Mouse (Mus musculus) intestine, embryonic 14.5 days (tissue): Measurements from ENCODE around the gene Ago3. TPM values are rescaled to one million over a fixed set of nuclear protein-coding genes. Genes with fewer than 3 reads are reported as not detected.
A peak's percentile ranks its signal among the peaks of the same experiment; 100 is the strongest.

Experiments used
- ATAC-seq: fragments of 200-750 bp; cut with Nextera tagmentation; replicated peaks from 2 replicates; pipeline ENCODE4 v1.8.0; 2017; ENCODE audit warnings: low read depth, moderate number of reproducible peaks, moderate TSS enrichment, moderate library complexity; ENCODE audit not compliant: low FRiP score, low TSS enrichment
- DNase-seq: peaks from one replicate; pipeline ENCODE4 v3.0.0-alpha.2; 2018; ENCODE audit warnings: low spot score
- H3K27ac ChIP-seq: fragments of 300-500 bp; sonication (generic); 2 replicates; pipeline ENCODE4 v1.5.1; 2014; ENCODE audit warnings: low read depth, mild to moderate bottlenecking, control low read depth
- H3K27me3 ChIP-seq: fragments of 300-500 bp; sonication (generic); replicated peaks from 2 replicates; pipeline ENCODE4 v1.6.1; 2014; ENCODE audit warnings: low read length, control low read depth; ENCODE audit not compliant: control insufficient read depth, insufficient read depth
- H3K36me3 ChIP-seq: fragments of 300-500 bp; sonication (generic); 2 replicates; pipeline ENCODE4 v1.6.1; 2014; ENCODE audit warnings: low read length, control low read depth; ENCODE audit not compliant: control insufficient read depth, insufficient read depth
- H3K4me1 ChIP-seq: fragments of 300-500 bp; sonication (generic); replicated peaks from 2 replicates; pipeline ENCODE4 v1.6.1; 2014; ENCODE audit warnings: low read length, control low read depth, mixed read lengths; ENCODE audit not compliant: control insufficient read depth, insufficient read depth
- H3K4me2 ChIP-seq: fragments of 300-500 bp; sonication (generic); 2 replicates; pipeline ENCODE4 v1.6.1; 2014; ENCODE audit warnings: low read length
- H3K4me3 ChIP-seq: fragments of 300-500 bp; sonication (generic); 2 replicates; pipeline ENCODE4 v1.5.1; 2014; ENCODE audit warnings: low read depth, low read length, control low read depth, mixed read lengths
- H3K9ac ChIP-seq: fragments of 300-500 bp; sonication (generic); 2 replicates; pipeline ENCODE4 v1.6.1; 2014; ENCODE audit warnings: mild to moderate bottlenecking, low read length
- H3K9me3 ChIP-seq: fragments of 300-500 bp; sonication (generic); 2 replicates; pipeline ENCODE4 v1.6.1; 2016; ENCODE audit warnings: low read length, control low read depth; ENCODE audit not compliant: control insufficient read depth
- WGBS: fragments of 180-500 bp; shearing (Covaris S2); extraction: QIAGEN DNeasy Blood & Tissue Kit; methylation state at CpG from one replicate; pipeline ENCODE4 v1.1.7; 2014; 5-methylcytosine and 5-hydroxymethylcytosine counted together
- polyA plus RNA-seq: library from polyadenylated mRNA; unstranded; fragments of >200 nt; fragmentation: Nextera tagmentation; extraction: Ambion mirVana; gene quantifications from 2 replicates; pipeline ENCODE4 v1.2.1, GENCODE M21; 2014

The Ago3 gene
- polyA plus RNA-seq: 12.3 and 13.2 TPM in 2 replicates

GRCm38 (mm10) chr4:126429347-126430079, at the start of gene Ago3:
Gene Ago3 (minus strand): TSS chr4:126429556.
- Histone ChIP-seq H3K4me2 (peak within 1 kb of the TSS; percentile 94), H3K4me3 (peak within 1 kb of the TSS; percentile 82), H3K9me3 (no peaks in the 10 kb centered on the region), H3K36me3 (no peaks in the 10 kb centered on the region), H3K27me3 (no peaks in the 10 kb centered on the region), H3K27ac (peak within 1 kb of the TSS; percentile 54), H3K9ac (peak within 1 kb of the TSS; percentile 71), H3K4me1 (peaks cover 9% of the 10 kb centered on the region; the same call in 1 of the 2 replicates)
- ATAC-seq (peak; percentile 97), DNase-seq (peak; percentile 95)
- 1% methylated on average over 62 of the region's 65 CpGs for WGBS

GRCm38 (mm10) chr4:126473031-126473430, 43.7 kb upstream of the Ago3 start:
- H3K9me3 ChIP-seq: no peaks in the 10 kb centered on the region
- no peak overlapping the region for H3K27ac ChIP-seq
- H3K27me3 ChIP-seq: no peaks in the 10 kb centered on the region
- peak; percentile 55 for DNase-seq
- no peaks in the 10 kb centered on the region for H3K36me3 ChIP-seq
- H3K4me3 ChIP-seq: no peak overlapping the region
- H3K4me1 ChIP-seq: peaks cover 3% of the 10 kb centered on the region; the same call in 1 of the 2 replicates
- no peak for ATAC-seq
- 44% methylated on average over 5 of the region's 5 CpGs for WGBS
- H3K9ac ChIP-seq: no peak overlapping the region
- H3K4me2 ChIP-seq: no peak overlapping the region

GRCm38 (mm10) chr4:126469334-126469733, 40.0 kb upstream of the Ago3 start:
- no peaks in the 10 kb centered on the region for H3K36me3 ChIP-seq
- DNase-seq (no peak), ATAC-seq (no peak)
- no peak overlapping the region for H3K4me3 ChIP-seq
- H3K27ac ChIP-seq: no peak overlapping the region
- WGBS: 52% methylated on average over 1 of the region's 1 CpGs
- peak overlapping the region; percentile 64 for H3K4me2 ChIP-seq
- H3K9me3 ChIP-seq: no peaks in the 10 kb centered on the region
- peaks cover 33% of the 10 kb centered on the region for H3K4me1 ChIP-seq
- H3K27me3 ChIP-seq: no peaks in the 10 kb centered on the region
- H3K9ac ChIP-seq: no peak overlapping the region

GRCm38 (mm10) chr4:126468925-126469324, 39.6 kb upstream of the Ago3 start:
- Histone ChIP-seq H3K4me2 (peak overlapping the region; percentile 64), H3K36me3 (no peaks in the 10 kb centered on the region), H3K4me1 (peaks cover 36% of the 10 kb centered on the region), H3K9me3 (no peaks in the 10 kb centered on the region), H3K27me3 (no peaks in the 10 kb centered on the region), H3K27ac (no peak overlapping the region), H3K9ac (no peak overlapping the region), H3K4me3 (peak overlapping the region; percentile 91; the same call in 1 of the 2 replicates)
- ATAC-seq: no peak
- DNase-seq: no peak
- WGBS: 8% methylated on average over 8 of the region's 8 CpGs

GRCm38 (mm10) chr4:126468285-126468901, 39.0 kb upstream of the Ago3 start, which contains the start of gene Ago1:
Gene Ago1 (minus strand): TSS chr4:126468583.
- under 1% methylated on average over 55 of the region's 55 CpGs for WGBS
- peak within 1 kb of the TSS; percentile 80 for H3K27ac ChIP-seq
- H3K4me2 ChIP-seq: peak within 1 kb of the TSS; percentile 64
- no peaks in the 10 kb centered on the region for H3K9me3 ChIP-seq
- DNase-seq (peak; percentile 96), ATAC-seq (peak; percentile 88)
- H3K4me1 ChIP-seq: peaks cover 36% of the 10 kb centered on the region
- H3K9ac ChIP-seq: peak within 1 kb of the TSS; percentile 91
- H3K36me3 ChIP-seq: no peaks in the 10 kb centered on the region
- peak within 1 kb of the TSS; percentile 91 for H3K4me3 ChIP-seq
- H3K27me3 ChIP-seq: no peaks in the 10 kb centered on the region

- Histone ChIP-seq H3K4me1 (peaks cover 36% of the 10 kb centered on the region), H3K4me2 (peak overlapping the region; percentile 64), H3K9ac (peak overlapping the region; percentile 91), H3K27ac (peak overlapping the region; percentile 80), H3K27me3 (no peaks in the 10 kb centered on the region), H3K36me3 (no peaks in the 10 kb centered on the region), H3K4me3 (peak overlapping the region; percentile 91), H3K9me3 (no peaks in the 10 kb centered on the region)
- ATAC-seq (peak; percentile 71), DNase-seq (no peak)
- 3% methylated on average over 24 of the region's 25 CpGs for WGBS
Observed at GRCm38 (mm10) chr4:126467721-126468284, 38.4 kb upstream of the Ago3 start.

GRCm38 (mm10) chr4:126466251-126466750, 36.9 kb upstream of the Ago3 start:
- DNase-seq (no peak), ATAC-seq (no peak)
- Histone ChIP-seq H3K27me3 (no peaks in the 10 kb centered on the region), H3K27ac (0 out of 2 replicates have a peak overlapping the region, but pooled peaks have one; percentile 20), H3K9ac (no peak overlapping the region), H3K4me2 (peak overlapping the region; percentile 28), H3K4me1 (peaks cover 36% of the 10 kb centered on the region), H3K4me3 (no peak overlapping the region), H3K36me3 (no peaks in the 10 kb centered on the region), H3K9me3 (no peaks in the 10 kb centered on the region)
- WGBS: 33% methylated on average over 8 of the region's 8 CpGs

GRCm38 (mm10) chr4:126465843-126466242, 36.5 kb upstream of the Ago3 start:
- H3K9me3 ChIP-seq: no peaks in the 10 kb centered on the region
- no peaks in the 10 kb centered on the region for H3K36me3 ChIP-seq
- H3K9ac ChIP-seq: no peak overlapping the region
- H3K27ac ChIP-seq: 0 out of 2 replicates have a peak overlapping the region, but pooled peaks have one; percentile 20
- peak; percentile 63 for DNase-seq
- H3K4me3 ChIP-seq: no peak overlapping the region
- peak overlapping the region; percentile 28 for H3K4me2 ChIP-seq
- no peak for ATAC-seq
- H3K4me1 ChIP-seq: peaks cover 36% of the 10 kb centered on the region
- H3K27me3 ChIP-seq: no peaks in the 10 kb centered on the region
- WGBS: 13% methylated on average over 8 of the region's 8 CpGs
